Mouse (Mus musculus): ENCODE data around the gene Zfp831.

The Zfp831 gene

GRCm38 (mm10) chr2:174643448-174644144, at the start of gene Zfp831:
TSS of gene Zfp831 (plus strand) at chr2:174643534.
- DNase-seq (ENCODE audit: low spot score in 2 of 2): no peak

DNA sequence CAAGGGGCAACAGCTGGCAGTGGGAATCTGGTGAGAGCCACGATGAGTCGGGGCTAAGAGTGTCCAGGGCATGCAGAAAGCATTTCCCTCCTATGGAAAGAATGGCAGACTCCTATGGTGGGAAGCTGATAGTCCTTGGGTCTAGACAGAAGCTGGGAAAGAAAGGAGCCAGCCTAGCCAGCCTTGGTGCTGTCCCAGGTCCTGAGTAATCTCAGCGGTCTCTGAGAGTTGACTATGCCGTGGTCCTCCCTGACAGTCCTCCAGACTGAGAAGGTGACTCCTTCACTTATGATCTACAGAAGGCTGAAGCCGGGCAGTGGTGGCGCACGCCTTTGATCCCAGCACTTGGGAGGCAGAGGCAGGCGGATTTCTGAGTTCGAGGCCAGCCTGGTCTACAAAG, 48.4 kb upstream of the Zfp831 start:
- no peak for DNase-seq (ENCODE audit: low spot score in 2 of 2)

GRCm38 (mm10) chr2:174595611-174596010, 47.7 kb upstream of the Zfp831 start:
- no peak for DNase-seq (ENCODE audit: low spot score in 2 of 2)

- no peak for DNase-seq (ENCODE audit: low spot score in 2 of 2)
These were observed 46.9 kb upstream of the Zfp831 start for GRCm38 (mm10) chr2:174596457-174596856.

GRCm38 (mm10) chr2:174598451-174598850, 44.9 kb upstream of the Zfp831 start:
- DNase-seq (ENCODE audit: low spot score in 2 of 2): peak in 1 of 2 experiments; percentile 30

- no peak for DNase-seq (ENCODE audit: low spot score in 2 of 2)
These were observed 44.2 kb upstream of the Zfp831 start for GRCm38 (mm10) chr2:174599071-174599635.

GRCm38 (mm10) chr2:174599853-174600271, 43.5 kb upstream of the Zfp831 start:
- peak in 1 of 2 experiments; percentile 29 for DNase-seq (ENCODE audit: low spot score in 2 of 2)

- no peak for DNase-seq (ENCODE audit: low spot score in 2 of 2)
These were observed 41.2 kb upstream of the Zfp831 start for GRCm38 (mm10) chr2:174601938-174602685.

DNA sequence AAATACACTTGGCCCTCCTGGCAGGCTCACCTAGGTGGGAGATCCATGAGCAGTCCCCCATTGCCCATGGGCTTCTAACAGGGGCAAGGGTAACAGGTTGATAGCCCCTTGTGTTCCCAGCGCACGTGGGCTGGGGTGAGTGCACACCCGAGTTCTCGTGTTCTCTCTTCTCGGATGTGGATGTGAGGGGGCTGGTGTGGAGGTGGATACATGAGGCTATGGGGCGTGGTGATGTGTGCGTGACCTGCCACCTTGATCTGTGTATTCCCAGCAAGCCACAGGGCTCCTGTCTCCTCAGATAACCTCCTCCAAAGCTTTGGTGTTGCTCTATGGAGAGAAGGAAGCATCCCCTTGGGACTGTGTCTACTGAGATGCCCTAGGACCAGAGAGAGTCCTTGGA, 40.0 kb upstream of the Zfp831 start:
- DNase-seq (ENCODE audit: low spot score in 2 of 2): no peak

- DNase-seq (ENCODE audit: low spot score in 2 of 2): no peak
These were observed 38.3 kb upstream of the Zfp831 start for GRCm38 (mm10) chr2:174605020-174605419.

- DNase-seq (ENCODE audit: low spot score in 2 of 2): no peak
These were observed 37.8 kb upstream of the Zfp831 start for GRCm38 (mm10) chr2:174605442-174606087.

DNA sequence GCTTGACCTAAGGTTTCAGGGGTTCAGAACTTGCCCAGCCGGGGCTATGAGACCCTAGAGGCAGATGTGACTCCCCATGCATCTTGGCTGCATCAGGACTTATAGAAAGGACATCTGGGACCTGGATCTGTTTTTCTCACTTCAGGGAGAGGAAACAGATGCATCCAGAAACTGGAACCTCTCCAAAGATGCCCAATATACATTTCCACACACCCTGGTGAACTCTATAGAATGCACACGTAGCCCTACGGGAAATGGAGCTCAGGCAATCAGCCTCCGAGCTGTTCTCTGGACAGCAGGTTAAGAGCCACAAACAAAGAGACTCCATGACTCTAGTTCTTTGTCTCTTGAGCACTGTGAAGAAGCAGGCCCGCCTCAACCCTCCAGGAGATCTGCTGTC, 37.0 kb upstream of the Zfp831 start:
- DNase-seq (ENCODE audit: low spot score in 2 of 2): no peak

- DNase-seq (ENCODE audit: low spot score in 2 of 2): no peak
These were observed 33.4 kb upstream of the Zfp831 start for GRCm38 (mm10) chr2:174609892-174610291.

- no peak for DNase-seq (ENCODE audit: low spot score in 2 of 2)
These were observed 30.8 kb upstream of the Zfp831 start for GRCm38 (mm10) chr2:174612386-174613063.

DNA sequence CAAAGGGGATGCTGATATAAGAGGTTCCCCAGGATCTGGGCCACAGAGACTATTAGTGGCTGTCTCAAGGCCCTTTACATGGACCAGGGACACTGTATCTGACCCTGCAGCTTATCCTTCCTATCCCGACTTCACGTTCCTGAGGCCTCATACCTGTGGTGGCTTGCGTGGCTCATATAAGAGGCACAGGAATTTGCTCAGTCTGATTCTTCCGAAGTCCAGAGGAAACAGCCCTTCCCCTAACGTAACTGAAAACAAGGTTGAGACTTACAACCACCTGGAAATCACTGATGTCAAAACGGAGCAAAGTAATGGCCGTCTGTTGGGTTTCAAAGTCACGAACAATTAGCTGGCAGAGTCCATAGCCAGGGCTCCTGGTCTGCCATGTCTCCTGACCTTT, 30.1 kb upstream of the Zfp831 start:
- no peak for DNase-seq (ENCODE audit: low spot score in 2 of 2)

DNA sequence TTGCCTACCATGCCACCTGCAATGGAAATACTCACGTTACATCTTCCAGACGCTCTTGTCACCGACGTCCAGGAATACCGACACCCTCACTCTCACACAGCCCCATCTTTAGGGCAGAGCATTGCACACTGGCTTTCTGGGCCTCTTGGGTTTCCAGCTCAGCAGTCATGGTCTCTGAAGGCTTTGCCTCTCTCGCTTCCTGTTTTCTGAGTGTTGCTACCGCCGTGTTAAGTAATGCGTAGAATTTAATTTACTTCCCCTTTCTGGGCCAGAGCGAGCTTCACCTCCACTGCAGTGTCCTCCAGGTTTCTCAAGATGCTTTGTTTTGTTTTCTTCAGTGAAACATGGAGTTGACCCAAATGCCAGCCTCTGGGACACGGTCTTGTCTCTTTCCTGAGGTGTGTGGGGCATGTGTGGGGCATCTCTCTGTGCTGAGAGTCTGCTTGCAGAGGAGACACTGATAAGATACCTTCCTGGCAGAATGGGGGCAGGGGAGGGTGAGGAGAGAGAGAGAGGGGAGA, 29.4 kb upstream of the Zfp831 start:
- DNase-seq (ENCODE audit: low spot score in 2 of 2): no peak

DNA sequence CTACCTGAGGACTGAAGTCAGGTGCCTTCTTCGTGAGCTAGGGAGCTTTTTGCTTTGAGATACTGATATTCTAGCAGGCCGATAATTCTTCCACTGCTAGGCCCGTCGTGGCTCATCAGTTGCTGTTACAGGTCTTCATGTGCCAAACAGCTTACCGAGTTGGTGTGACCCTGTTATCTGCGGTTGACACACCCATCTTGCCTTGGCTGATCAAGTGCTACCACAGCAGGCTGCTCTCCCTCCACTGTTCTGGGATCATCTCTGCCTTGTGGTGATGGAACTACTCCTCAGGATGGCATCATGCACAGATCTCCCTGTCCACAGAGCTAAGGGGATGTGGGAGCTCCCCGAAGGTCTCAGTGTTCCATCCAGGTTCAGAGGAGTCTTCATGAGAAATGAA, 21.5 kb upstream of the Zfp831 start:
- DNase-seq (ENCODE audit: low spot score in 2 of 2): no peak

GRCm38 (mm10) chr2:174624430-174624829, 18.9 kb upstream of the Zfp831 start:
- DNase-seq (ENCODE audit: low spot score in 2 of 2): no peak

- DNase-seq (ENCODE audit: low spot score in 2 of 2): no peak
These were observed 16.3 kb upstream of the Zfp831 start for GRCm38 (mm10) chr2:174627021-174627420.

- DNase-seq (ENCODE audit: low spot score in 2 of 2): no peak
These were observed 14.0 kb upstream of the Zfp831 start for GRCm38 (mm10) chr2:174629299-174629850.

DNA sequence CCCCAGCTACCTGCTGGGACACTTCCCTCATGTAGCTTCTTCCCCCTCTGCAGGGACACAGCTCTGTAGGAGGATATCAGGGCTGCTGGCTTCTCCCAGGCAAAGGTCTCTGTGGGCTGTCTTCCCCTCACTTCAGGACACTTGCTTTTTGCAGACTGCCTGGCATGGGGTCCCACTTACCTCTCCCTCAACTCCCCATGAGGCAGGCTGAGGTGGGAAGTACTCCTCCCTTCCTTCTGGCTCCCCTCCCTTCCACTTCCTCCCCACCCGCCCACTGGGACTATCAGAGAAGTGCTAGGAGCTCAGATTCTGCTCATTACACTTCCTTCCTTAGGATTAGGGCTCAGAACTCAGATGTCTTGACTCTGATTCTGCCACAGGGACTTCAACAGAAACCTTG, 6.6 kb upstream of the Zfp831 start:
- no peak for DNase-seq (ENCODE audit: low spot score in 2 of 2)
